Mouse (Mus musculus) embryonic stem cell, embryonic (primary cell): ENCODE results near the gene Rhod.

Experiments used
- CTCF ChIA-PET, 4 experiments: fragments of 300-600 bp in 2 of 4; fragments of 350-600 bp in 2 of 4; sonication (Branson Sonifier 250); formaldehyde crosslinking; loops; one replicate each; lab custom pipeline; 2022; ENCODE audit warnings: inconsistent platforms in 2 of 4; lab: Charles Lee
- POLR2A ChIA-PET, 4 experiments: fragments of 300-600 bp in 2 of 4; fragments of 350-600 bp in 2 of 4; sonication (Branson Sonifier 250); formaldehyde crosslinking; loops; one replicate each; lab custom pipeline; 2022; ENCODE audit warnings: antibody characterized with exemption in 4 of 4, inconsistent platforms in 1 of 4; lab: Charles Lee

Gene Rhod

DNA sequence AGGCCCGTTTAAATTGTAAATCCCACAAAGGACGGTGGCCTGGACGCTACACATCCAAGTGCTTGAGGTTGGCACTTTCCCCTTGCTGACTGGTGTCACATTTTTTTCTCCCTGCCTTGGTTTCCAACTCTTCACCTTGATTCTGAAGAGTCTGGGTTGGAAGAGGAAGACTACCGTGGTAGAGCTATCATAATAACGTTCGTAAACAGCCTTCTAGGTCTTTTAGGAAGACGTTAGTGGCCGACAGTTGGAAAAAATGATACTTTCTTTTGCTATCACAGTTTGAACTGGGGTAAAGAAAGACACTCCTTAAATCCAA is 40.6 kb downstream of the Rhod start:
- POLR2A ChIA-PET: interaction anchor here in 2 of 4 experiments (0.7 to 3.4 kb wide), 12 partner anchors 13 to 112 kb away, joined by 3 to 20 read pairs (median 4); partner anchors contain the start of genes Pcx (in 1 of the 2) and Rhod (in 1 of the 2)

DNA sequence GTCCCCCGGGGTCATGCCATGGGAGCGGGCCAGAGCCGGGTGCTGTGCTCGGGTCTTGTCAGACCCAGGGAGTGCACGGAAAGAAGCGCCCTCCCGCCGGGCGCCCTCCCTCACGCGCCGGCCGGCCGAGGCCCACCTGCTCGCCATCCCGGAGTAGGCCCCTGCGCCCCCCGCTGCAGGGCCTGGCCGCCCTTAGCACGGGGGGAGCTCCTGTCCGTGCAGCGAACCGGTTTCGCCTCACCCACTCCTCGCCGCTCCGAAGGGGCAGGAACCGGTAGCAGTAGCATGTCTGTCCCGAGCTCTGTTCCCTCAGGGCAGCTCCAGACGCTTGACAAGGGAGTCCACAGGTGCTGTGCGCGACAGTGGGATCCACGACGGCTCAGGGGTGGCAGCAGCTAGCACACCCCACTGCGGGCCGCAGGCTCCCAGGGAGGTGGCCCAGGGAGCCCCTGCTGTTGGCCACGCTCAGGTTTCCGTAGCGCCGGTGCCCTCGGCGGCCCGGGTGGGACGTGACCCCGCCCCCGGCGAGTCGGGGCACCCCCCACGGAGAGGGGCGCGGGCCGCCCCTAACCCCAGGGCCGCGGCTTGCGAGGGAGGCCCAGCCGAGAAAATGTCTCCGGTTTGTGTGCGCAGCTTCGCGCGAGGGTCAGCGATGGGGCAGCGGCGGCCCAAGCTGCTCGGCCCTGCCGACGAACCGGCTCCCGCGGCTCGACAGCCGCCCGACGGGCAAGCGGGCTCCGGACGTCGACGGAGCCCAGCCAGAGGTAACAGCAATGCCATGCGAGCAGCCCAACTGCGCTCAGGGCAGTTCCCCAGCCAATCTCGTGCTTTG is 41.2 kb downstream of the Rhod start, which contains the start of gene Kdm2a:
TSS of gene Kdm2a (minus strand) at position 488 of the 832 bp plus-strand sequence.
- ChIA-PET CTCF (interaction anchor here (0.5 to 1.9 kb wide), 13 partner anchors 13 to 346 kb away, joined by 3 to 12 read pairs (median 5); no protein-coding TSS in a partner anchor), POLR2A (interaction anchor here in 3 of 4 experiments (0.6 to 3.4 kb wide), 27 partner anchors 13 to 690 kb away, joined by 3 to 23 read pairs (median 4); partner anchors contain the start of genes Pcx (in 2 of the 3), Rhod (in 1 of the 3), Ssh3 (in 1 of the 3) and Yif1a (in 1 of the 3))

More for the DNA sequence above, 40.6 kb downstream of the Rhod start:
- CTCF ChIA-PET: interaction anchor here in 2 of 4 experiments (1.1 to 1.5 kb wide), 4 partner anchors 21 to 43 kb away, joined by 3 to 6 read pairs (median 4); no protein-coding TSS in a partner anchor

DNA sequence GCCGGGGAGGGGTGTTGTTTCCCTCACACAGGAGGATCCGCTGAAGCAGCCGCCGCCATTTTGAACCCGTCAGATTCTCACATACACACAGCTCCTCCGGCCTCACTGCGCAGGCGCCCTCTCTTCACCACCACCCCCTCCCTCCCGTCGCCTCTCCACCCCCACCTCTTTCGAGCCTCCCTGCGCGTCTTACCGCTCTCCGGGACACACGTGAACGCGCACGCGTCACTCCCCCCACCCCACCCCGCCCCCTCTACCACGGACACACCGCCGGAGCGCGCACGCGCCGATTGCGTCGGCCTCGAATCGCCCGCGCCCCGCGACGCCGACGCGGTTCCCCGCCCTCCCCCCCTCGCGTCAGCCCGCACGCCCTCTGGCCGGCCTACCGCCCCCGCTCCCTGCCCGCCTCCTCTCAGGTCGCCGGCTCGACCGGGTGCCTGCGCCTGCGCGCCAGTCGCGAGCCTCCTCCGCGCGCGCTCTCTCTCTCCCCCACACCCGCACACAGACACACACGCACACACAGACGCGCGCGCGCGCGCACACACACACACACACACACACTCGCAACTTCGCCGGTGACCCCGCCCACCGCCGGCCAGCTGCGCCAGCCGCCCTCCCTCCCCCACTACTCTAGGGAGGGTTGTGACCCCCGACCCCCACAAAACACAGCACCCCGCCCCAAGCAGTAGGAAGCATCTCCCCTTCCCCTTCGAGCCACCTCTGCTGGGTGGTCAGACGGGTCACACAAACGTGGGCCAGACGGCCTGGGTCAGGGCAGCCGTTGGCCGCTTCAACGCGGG is 42.0 kb downstream of the Rhod start:
- CTCF ChIA-PET: interaction anchor here (0.5 to 1.9 kb wide), 16 partner anchors 9 to 345 kb away, joined by 3 to 12 read pairs (median 5); no protein-coding TSS in a partner anchor
- POLR2A ChIA-PET: interaction anchor here (0.6 to 3.4 kb wide), 53 partner anchors 8 to 1373 kb away, joined by 3 to 23 read pairs (median 3); partner anchors contain the start of genes Pcx (in 3 of the 4), Rad9a (in 2 of the 4), Cdk2ap2 (in 1 of the 4) and Rhod (in 1 of the 4)

DNA sequence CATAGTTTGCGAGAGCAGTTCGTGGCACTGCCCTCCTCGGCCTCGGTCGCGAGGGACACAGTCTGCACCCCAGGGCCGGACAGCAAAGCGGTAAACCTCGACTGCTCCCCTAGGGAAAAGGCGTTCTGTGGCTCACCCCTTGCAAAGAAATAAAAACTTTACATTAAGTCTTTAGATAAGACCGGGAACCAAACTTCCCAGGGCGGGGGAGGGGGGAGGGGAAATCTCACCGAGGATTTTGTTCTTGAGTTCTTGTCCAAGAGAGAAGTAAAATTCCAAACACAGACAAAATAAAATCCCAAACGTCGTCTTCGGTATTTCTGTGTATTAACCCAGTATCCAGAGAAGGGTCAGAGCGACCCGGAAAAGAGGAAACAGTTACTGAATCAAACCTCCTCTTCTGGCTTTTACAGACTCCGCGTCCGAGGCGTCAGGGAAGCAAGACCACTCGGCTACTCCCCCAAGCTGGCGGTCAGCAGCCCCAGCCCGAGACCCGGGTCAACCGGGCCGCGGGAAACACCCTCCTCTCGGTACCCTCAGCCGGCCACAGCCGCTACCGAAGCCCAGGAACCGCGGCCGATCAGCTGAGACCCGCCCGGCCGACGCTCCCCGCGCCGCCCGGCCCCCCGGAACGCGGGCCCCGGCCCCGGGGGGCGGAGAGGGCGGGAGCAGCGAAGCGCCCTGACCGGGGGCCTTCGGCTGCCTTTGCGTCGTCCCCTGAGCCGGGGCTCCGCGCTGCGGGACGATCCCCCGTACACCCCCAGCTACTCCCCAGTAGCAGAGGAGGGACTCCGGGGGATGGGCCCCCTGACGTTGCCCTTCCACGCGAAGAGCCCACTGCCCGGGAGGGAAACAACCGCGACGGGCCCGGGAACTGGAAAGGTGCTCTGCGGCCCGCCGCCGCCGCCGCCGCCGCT is 42.9 kb downstream of the Rhod start:
- CTCF ChIA-PET: interaction anchor here in 3 of 4 experiments (0.6 to 1.9 kb wide), 10 partner anchors 9 to 345 kb away, joined by 3 to 12 read pairs (median 6); no protein-coding TSS in a partner anchor
- POLR2A ChIA-PET: interaction anchor here (0.7 to 3.4 kb wide), 41 partner anchors 8 to 1374 kb away, joined by 3 to 23 read pairs (median 3); partner anchors contain the start of genes Pcx (in 3 of the 4), Rad9a (in 2 of the 4), Cdk2ap2 (in 1 of the 4) and Rhod (in 1 of the 4)

DNA sequence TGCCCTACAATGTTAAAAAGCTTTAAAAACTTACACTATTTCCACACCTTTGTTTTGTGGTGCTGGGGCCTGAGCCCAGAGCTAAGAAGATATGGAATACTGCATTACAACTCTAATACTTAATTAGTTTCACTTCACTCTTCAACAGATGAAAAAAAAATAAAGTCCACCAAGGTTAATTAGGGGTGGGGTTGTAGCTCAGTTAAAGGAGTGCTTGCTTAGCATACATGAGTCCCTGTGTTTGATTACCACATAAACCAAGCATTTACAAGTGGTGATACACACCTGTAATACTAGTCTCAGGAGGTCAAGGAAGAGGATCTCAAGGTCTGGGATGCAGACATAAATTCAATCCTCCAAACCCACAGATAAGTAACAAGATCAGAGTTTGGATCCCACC is 52.0 kb downstream of the Rhod start:
- CTCF ChIA-PET: no interaction called here
- POLR2A ChIA-PET: interaction anchor here in 3 of 4 experiments (0.6 to 1.3 kb wide), 8 partner anchors 9 to 1037 kb away, joined by 3 to 6 read pairs (median 4); partner anchors contain the start of genes Drap1 (in 1 of the 3) and Rad9a (in 1 of the 3)

DNA sequence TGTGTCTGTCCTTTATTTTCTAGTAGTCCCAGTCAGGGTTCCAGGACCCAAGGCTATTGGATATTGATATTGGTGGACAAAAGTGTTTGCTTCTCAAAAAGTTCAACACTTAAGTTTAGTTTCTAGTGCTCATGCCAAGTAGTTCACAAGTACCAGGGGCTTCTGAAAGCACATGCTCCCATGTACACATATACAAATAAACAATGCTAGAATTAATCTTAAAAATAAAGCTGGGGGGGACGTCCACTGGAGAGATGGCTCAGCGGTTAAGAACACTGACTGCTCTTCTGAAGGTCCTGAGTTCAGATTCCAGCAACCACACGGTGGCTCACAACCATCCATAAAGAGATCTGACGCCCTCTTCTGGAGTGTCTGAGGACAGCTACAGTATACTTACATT is 54.2 kb downstream of the Rhod start:
- CTCF ChIA-PET: interaction anchor here (0.6 to 2.3 kb wide), 34 partner anchors 8 to 851 kb away, joined by 3 to 13 read pairs (median 4); partner anchors contain the start of genes Kdm2a (in 1 of the 4) and Ndufv1 (in 1 of the 4)

DNA sequence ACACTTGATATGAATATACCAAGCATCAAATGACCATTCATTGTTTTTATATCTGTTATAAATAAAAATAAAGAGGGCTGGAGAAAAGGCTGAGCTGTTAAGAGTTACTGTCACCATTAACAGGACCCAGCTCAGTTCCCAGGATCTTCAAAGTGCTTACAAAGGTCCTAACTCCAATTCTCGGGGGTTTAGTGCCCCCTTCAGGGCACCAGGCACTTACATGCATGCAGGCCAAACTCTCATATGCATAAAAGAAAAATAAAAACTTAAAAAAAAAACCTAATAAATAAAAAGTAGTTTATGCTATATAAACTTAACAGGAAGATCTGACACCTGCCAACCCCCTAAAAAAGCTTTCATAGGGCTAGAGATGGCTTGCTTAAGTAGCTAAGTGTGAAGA is 54.9 kb downstream of the Rhod start:
- ChIA-PET POLR2A (interaction anchor here in 3 of 4 experiments (0.6 to 2.8 kb wide), 19 partner anchors 8 to 153 kb away, joined by 3 to 15 read pairs (median 4); partner anchors contain the start of genes Kdm2a (in 2 of the 3) and Pold4 (in 1 of the 3)), CTCF (interaction anchor here (0.5 to 2.3 kb wide), 44 partner anchors 8 to 748 kb away, joined by 3 to 13 read pairs (median 4); partner anchors contain the start of genes Kdm2a (in 1 of the 4) and Ndufv1 (in 1 of the 4))

More for the DNA sequence above, 54.2 kb downstream of the Rhod start:
- POLR2A ChIA-PET: interaction anchor here in 3 of 4 experiments (0.6 to 2.8 kb wide), 16 partner anchors 12 to 802 kb away, joined by 3 to 15 read pairs (median 4); partner anchors contain the start of gene Kdm2a (in 2 of the 3)

DNA sequence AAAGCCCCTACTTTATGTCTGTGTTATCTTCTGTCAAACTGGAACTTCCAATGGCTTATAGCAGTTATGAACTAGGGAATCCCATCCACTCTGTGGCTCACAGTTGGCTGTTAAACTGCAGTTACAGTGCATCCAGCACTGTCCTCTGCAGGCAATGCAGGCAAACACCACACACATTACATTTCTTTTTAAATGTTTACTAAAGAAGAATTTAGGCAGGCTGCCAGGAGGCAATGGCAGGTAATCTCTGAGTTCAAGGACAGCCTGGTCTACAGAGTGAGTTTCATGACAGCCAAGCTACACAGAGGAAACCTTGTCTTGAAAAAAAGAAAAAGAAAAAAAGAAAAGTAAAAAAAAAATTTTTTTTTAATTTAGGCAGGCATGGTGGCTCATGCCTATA is 55.9 kb downstream of the Rhod start:
- POLR2A ChIA-PET: interaction anchor here in 3 of 4 experiments (0.7 to 2.8 kb wide), 9 partner anchors 8 to 346 kb away, joined by 3 to 15 read pairs (median 4); partner anchors contain the start of genes Gstp1 (in 1 of the 3) and Kdm2a (in 1 of the 3)
- CTCF ChIA-PET: interaction anchor here in 3 of 4 experiments (0.7 to 2.2 kb wide), 12 partner anchors 8 to 982 kb away, joined by 3 to 13 read pairs (median 4); no protein-coding TSS in a partner anchor

DNA sequence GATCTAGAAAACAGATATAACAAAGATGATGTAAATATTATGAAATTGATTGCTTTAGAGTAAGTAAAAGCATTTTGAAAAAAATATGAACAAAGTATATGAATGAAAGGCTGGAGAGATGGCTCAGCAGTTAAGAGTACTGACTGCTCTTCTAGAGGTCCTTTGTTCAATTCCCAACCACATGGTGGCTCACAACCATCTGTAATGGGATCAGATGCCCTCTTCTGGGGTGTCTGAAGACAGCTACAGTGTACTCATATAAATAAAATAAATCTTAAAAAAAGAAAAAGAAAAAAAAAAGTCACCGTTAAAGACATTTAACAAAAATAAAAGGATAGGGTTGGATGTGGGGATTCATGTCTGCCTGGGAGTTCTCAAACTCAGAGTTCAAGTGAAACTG is 56.9 kb downstream of the Rhod start:
- POLR2A ChIA-PET: interaction anchor here in 2 of 4 experiments (1.1 to 1.6 kb wide), 4 partner anchors 14 to 45 kb away, joined by 3 to 6 read pairs (median 4); partner anchors contain the start of gene Kdm2a (in 1 of the 2)
- CTCF ChIA-PET: interaction anchor here in 2 of 4 experiments (0.6 kb wide), 2 partner anchors 29 to 190 kb away, joined by 3 to 8 read pairs; partner anchors contain the start of gene Ppp1ca (in 1 of the 2)
